Mouse (Mus musculus): ENCODE data around the gene Katnb1.

The Katnb1 gene

DNA sequence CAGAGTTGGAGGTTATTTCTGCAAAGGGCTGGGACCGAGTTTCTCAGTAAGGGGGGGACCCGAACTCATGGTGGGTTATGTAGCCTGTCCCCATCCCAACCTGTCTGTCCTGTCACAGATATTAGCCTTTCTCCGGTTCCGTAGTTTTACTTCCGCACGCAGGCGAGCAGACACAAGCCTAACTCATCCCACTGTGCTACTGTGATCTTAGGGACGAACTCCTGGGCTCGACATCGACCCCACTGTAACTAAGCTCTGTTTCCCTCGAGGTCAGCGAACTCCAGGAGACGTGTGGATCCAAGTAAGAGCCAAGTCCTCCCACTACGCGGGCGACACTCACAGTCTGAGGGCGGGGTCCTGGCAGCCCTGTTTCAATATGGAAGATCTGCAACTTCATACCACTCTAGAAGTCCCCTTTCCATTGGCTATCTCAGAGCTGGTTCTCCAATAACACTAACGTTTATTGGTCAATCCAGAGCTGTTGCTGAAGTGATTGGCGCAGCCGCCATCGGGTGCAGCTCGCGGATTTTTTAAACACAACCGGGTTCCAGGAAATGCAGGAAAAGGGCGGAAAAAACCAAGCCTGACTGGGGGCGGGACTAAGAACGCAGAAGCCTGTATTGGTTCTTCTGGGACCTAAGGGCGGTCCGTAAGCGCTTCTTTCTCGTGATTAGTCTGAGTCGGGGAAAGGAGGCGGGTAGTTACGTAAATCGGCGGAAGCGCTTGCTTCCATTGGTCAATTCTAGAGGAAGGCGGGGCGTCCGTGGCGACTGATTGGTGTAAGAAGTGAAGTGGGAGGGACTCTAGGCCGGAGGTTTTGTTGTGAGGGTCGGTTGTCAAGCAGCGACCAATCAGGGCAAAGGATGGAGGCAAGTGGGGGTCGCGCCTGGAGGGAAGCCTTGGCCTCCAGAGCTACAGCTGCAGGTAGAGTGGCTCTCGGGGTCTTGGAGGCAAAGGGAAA, at the start of gene Katnb1:
Katnb1 (plus strand) TSS at position 806 of the 961 bp plus-strand sequence.
- DNase-seq = peak; percentile 97 to 100

DNA sequence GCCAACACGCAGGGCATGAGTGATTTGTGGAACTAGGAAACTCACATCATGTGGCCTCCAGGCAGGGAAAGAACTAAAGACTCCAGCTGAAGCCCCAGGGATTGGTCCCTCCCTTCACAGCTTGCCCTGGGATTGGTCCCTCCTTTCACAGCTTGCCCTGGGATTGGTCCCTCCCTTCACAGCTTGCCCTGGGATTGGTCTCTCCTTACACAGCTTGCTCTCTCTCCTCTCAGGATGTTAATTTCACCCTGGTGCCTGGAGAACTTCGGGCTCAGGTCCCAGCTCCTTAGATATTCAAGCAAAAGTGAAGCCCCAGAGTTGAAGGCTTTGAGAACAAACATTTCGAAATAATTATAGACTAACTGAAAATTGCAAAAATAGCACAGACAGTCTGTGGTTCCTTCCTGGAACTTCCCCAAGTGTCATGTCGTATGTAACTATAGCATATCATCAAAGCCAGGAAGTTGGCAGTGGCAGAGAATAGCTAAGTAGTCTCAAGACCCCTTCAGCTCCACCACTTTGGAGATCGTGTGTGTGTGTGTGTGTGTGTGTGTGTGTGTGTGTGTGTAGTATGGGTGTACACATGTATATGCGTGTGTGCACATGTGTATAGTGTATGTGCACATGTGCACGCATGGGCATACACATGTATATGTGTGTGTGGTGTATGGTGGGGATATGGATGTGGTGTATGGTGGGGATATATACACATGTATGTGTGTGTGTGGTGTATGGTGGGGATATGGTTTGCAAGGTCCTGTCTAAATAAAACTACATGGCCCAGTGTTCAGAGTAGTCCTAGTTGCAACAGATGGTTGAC, 43.7 kb upstream of the Katnb1 start:
- DNase-seq = peak; percentile 30 to 33

DNA sequence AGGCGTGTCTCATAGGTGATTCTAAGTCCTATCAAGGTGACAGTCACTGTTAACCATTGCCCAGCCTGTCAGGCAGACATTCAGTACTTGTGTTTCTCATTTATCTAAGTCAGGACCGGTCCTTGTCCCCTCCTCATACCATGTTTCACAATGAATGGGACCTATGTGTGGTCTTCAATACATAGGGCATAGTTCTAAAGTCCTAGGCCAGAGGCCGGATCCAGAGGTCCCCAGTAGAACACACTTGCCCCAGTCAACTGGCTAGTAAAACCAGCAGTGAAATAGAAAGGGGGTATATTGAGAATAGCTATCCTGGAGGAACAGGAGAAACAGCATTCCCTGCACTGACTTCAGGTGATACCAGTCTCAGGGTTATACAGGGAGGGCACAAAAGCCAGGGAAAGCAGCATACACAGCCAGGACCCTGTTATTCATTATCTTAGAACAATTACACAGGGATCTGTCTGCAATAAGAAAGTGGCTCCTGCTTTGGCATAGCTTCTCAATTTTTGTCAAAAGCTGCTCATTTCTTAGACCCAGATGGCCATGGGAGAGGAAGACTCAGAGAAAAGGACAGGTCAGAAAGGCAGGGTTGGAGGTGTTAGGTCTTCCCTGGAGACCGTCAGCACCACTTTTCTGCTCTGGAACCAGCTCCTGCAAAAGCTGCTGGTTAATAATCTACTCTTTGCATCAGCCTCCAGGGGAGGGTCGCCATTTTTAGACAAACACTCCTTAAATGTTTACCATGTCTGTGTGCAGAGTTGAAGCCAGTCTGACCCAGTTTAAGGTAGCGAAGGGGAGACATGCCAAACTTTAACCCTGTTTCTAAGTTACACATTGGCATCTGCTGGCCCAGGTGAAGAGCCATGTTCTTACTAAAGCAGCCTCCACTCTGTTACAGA, 38.9 kb upstream of the Katnb1 start:
- peak; percentile 36 to 56 for DNase-seq

DNA sequence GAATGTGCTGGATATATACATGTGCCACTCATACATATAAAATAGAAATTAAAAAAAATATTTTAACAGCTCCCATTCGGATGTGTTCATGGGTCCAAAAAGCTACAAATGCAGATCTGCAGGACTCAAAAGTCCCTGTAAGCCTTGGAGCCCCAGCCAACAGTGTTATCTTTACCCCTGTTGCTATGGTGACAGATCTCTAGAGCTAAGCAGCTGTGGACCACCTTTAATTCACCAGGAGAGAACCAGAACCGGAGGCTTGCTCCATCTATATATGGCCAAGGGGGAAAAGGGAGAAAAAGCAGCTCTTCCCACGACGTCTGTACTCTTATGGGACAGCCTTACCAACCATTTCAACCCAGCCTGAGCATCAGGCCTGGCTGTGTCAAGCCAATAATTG, 36.2 kb upstream of the Katnb1 start:
- no peak for DNase-seq

DNA sequence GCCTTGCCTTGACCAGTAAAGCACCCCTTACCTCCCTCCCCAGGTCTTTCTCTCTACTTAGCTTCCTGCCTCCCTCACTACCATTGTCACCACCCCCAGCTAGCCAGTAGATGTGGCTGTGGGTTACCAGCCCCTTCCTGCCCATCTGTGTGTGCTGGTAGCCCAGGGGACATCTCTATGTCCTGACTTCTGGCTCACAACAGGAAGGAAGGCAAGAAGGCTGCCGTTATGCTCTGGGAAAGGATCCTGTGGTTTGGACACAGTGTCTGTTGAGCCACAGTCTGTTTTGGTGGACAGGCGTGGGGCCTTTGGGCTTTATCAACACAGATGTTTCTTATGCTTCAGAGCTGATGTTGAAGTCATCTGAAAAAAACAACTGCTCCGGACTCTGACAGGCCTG, 34.0 kb upstream of the Katnb1 start:
- no peak for DNase-seq

DNA sequence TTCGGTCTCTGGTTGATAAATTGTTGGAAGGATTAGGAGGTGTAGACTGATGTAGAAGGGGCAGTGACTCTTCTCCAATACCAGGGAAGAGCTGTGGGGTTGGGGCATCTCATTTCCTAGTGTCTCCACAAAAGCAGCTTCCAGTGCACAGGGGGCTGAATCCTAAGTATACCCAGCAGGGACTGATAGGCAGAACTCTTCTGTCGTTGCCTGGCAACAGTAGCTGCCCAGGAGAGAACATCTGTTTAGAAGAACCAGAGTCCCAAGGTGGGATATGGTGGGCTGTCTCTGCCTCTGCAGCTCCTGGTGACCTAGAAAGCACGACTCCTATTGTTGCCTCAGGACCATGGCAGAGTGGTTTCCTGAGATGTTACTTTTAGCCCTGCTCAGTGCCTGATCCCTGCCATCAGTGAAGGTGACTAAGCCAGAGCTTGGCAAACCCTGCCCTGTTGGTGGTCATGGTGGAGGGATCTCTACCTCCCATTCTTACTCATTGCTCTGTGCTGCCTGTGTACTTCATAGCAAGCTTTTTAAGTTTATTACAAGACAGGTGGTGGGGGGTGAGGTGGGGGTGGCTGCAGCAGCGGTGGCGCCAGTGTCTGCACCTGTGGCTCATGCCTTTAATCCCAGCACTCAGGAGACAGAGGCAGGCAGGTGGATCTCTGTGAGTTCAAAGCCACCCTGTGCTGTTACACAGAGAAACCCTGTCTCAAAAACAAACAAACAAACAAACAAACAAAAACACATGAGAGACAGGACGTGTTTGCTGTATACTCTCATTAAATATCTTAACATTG, 32.9 kb upstream of the Katnb1 start:
- no peak for DNase-seq

DNA sequence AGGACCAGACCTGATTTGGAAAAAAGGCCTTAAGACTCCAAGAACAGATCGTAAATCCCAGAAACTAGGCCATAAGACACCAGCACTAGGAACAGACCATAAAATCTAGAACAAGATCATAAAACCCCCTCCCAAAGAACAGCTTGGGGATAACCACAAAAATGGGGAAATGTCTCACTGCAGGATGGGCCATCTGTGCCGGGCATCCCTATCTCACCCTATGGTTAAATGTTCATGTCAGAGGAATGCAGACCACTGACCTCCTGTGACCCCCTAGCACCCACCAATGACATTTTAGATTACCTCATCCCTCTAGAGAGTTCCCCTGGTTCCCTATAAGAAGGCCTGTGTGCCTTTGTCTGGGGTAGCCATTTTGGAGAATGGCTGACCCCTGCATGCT, 31.4 kb upstream of the Katnb1 start:
- DNase-seq = no peak

DNA sequence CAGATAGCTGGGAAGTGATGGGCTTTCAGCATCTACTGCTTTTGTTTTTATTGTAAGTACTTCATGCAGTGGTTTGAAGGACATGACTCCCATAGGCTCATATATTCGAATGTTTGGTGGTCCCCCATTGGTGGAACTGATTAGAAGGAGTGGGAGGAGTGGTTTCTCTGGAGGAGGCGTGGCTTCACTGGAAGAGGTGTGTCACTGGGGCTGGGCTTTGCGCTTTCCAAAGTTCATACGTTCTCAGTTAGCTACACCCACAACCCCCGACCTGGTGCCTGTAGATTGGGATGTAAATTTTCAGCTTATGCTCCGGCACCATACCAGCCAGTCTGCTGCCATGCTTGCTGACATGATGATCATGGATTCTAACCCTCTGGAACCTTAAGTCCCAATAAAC, 26.5 kb upstream of the Katnb1 start:
- DNase-seq = no peak

DNA sequence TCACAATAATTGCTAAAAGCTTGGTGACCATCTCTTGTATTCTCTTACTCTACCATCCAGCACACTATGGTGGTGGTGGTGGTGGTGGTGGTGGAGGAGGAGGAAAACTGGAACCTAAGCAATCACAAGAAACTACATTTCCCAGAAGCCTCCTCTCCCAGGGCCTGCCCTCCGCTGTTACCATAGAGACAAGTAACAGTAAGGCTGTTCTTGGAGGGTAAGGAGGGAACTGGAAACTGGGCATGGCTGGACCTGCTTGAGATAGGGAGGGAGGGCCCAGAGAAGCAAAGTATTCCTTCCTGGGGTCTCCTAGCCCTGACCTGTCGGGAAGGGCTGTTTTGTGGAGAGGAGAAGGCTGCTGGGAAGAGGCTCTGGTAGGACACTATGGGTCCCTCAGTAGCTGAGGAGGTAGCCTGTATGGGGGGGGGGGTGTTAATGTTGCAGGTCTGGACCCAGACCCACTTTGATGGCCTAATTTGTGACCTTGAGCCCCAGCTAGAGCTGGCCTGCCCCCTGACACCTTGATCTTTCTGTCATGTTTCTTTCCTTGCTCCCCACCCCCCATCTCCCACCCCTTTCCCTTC, 26.0 kb upstream of the Katnb1 start, which contains the start of gene Drc7:
Drc7 (plus strand) TSS at position 177 of the 584 bp plus-strand sequence.
- peak in 1 of 2 experiments; percentile 21 for DNase-seq

DNA sequence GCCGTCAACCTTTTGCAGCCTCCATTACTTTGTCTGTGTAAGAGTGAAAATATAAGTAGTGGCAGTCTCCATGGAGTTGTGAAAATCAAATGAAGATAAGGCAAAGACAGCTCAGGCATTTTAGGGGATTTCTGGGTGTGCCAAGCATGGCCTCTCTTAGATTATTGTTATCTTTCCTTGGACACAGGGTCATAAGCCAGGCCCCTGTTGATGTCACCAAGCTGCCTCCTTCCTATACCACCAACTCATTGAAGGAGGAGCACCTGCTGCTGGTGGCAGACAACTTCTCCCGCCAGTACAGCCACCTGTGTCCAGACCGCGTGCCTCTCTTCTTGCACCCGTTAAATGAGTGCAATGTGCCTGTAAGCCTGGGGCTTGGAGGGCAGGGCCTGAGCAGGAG, 24.6 kb upstream of the Katnb1 start:
- no peak for DNase-seq

DNA sequence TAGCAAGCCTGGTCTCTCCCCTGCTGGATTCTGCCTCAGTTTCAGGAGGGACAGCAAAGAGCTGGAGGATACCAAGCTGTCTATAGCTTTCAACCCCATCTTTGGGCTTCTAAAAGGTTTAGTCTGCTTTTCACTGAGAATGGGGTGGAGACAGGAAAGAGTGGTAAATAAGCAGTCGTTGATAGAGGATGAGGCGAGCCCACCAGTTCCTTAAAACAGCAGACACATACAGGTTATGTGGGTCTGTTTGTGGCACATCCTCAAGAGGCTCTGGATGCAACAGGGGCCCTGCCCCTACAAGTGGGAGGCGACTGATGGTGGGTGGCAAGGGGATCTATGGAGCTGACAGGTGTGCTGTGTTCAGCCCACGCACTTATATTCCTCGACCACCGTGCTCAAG, 22.3 kb upstream of the Katnb1 start:
- DNase-seq = no peak

DNA sequence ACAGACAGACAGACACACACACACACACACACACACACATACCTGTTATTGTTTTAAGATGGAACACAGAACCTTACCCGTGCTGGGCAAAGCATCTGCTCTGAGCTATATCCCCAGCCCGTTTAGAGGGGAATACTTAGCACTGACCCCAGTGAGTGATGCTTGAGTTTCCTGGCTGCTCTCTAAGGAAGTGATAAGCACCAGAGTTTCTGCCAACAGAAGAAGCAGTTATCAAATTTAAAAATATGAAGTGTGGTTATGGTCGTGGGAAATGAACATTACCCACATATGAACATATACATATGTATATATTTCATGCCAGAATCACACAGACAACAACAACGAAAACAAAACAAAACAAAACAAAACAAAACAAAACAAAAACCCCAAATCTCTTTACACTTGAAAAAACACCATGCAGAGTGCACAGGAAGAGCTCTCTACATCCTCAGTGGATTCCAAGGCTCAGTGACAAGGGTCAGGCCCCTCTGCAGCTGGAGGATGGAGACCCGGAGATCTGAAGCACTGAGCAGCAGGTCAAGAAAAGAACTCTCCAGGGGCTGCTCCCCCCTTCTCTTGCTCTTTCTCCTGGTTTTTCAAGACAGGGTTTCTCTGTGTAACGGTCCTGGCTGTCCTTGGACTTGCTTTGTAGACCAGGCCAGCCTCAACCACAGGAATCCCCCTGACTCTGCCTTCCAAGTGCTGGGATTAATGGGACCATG, 21.0 kb upstream of the Katnb1 start:
- peak in 1 of 2 experiments; percentile 16 for DNase-seq

DNA sequence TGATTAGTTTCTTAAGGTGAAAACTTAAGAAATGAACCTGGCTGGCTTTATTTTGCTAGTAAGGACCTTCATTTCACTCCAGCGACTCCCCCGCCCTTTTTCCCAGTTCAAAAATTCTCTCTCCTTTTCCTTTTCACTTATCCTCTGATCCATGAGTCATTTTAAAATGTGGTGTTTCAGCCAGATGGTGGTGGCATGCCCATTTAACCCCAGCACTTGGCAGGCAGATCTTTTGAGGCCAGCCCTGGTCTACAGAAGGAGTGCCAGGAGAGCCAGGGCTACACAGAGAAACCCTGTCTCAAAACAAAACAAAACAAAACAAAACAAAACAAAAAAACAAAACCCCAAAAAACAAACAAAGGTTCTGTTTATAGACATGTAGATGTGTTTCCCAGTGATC, 16.5 kb upstream of the Katnb1 start:
- no peak for DNase-seq

DNA sequence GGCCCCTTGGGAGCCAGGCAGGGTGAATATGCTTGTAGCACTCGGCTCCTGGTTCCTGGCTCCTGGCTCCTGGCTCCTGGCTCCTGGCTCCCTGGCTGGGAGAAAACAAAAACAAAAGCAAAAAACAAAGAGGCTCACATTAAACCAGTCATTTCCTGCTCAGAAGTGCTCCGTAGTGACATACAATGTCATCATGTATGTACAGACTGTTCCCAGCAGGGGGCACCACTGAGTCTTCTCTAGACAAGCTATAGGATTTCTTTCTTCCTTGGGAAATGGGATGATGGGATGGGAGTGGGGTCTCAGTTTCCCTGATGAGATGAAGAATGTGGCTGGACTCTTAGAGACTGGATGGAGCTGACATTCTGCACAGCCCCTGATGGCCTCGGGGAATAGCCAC, 13.4 kb upstream of the Katnb1 start:
- DNase-seq = peak; percentile 70 to 90

DNA sequence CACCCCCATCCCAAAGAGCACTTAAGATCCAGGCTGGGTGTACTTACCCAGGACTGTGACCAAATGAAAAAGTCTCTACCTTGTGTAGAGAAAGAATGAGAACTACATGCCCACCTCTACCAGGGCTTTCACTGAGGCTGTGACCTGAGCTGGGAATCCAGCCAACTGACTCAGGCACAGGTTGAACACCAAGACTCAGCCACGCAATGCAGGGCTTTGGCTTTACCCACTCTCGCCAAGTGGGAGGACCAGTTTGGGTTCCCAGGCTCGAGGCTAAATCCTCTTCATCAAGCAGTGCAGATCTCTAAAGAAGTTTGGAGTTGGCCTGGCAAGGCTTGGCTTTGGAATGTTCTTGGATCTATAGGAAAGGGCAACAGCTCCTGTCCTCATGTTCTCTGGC, 5.5 kb upstream of the Katnb1 start:
- DNase-seq = peak in 1 of 2 experiments; percentile 24

DNA sequence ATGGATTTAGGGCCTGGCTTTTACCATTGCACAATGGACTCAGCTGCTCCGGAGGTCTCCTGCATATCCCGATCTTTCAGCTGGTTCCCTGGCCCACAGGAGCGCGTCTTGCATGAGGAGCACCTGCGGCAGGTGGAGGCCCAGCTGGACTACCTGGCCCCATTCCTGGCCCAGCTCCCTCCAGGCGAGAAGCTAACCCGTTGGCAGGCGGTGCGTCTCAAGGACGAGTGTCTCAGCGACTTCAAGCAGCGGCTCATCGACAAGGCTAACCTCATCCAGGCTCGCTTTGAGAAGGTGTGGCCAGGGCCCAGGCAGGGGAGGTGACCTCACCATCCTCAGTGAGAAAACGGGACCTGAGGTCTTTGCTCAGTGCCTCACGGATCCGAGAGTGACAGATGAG, 4.8 kb upstream of the Katnb1 start:
- DNase-seq = no peak

DNA sequence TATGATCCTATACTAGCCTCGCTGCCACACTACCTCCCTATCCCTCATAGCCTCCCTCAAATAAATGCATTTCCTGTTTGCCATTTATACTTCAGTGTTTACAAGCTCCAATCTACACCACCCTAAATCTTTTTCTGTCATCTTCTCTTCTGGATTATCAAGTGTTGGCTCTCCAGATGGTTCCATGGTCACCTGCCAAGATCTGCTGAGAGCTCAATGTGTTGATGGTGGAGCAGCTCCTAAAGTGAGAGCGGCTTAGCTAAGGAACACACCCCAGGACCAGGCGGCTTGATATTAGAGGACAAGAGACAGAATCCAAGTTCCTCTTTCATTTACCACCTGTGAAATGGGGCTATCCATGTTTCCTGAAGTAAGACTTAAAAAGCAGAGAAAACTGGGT, 2.9 kb upstream of the Katnb1 start:
- no peak for DNase-seq

DNA sequence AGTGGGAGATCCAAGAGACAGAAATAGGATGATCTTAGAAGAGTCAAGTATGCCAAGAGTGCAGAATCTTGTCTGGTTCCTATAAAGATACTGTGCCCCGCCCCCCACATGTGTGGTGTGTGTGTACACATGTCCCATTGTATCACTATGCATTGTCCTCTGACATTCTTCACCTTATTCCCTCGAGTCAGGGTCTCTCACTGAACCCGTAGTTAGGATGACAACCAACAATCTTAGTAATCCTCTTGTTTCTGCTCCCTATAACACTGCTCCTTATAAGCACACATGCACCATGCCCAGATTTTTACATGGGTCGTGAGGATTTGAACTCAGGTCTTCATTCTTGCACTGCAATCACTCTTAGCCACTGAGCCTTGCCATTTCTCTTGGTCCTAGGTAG, 1.7 kb upstream of the Katnb1 start:
- no peak for DNase-seq

DNA sequence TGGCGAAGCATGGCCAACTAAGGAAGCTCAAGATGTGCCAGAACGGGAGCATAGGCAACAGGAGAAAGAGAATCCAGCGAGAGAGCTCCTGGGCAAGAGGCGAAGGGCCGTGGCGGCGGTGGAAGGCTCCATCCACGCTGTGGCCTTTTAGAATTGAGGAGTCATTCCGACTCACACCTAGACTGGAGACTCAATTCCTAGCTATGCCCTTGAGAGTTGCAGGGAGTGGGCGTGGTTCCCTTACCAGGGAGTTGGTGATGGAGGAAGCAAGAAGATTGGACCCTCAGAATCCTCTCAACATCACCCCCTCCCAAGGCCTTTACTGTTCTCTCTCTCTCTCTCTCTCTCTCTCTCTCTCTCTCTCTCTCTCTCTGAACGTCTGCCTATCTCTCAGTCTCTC, 664 bp downstream of the Katnb1 start:
- no peak for DNase-seq

DNA sequence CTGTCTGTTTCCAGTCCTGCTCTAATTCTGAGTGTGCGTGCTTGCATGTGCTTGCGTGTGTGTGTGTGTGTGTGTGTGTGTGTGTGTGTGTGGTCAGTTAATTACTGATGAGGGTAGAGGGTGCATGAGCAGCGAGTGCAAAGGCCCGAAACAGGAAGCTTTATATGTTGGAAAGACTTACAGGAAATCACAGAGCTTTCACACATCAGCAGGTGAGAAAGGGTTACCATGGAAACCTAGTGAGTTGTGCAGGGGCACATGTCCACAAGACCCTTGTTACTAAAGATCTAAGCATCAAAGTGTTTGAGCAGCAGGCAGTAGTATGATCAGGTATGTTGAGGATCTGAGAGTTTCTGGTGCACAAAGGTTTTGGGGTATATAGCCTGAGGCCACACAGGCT, 3.3 kb downstream of the Katnb1 start:
- DNase-seq = no peak
